Mouse (Mus musculus): ENCODE results near the gene Doc2a. TPM values are rescaled to one million over a fixed set of nuclear protein-coding genes. Genes with fewer than 3 reads are reported as not detected.
A peak's percentile ranks its signal among the peaks of the same experiment; 100 is the strongest.
"Not testable (repeated sequence)": the region's sequence is repeated elsewhere in the genome, so short reads cannot be mapped to it uniquely, and the experiment has no call there.

Gene Doc2a
- total and polyA plus RNA-seq, 3 experiments, result not detected

GRCm38 (mm10) chr7:126897390-126898101 lies 50.3 kb downstream of the Doc2a start:
- TF ChIP-seq EP300 (IDR thresholded peaks at IDR 0.05; ENCODE audit: insufficient read depth, low read depth, low read length) (peak; percentile 20; the same call in 1 of the 2 replicates), POLR2A (IDR thresholded peaks at IDR 0.05; ENCODE audit: insufficient read depth, low read depth, low read length) (peak; percentile 70), CTCF (IDR thresholded peaks at IDR 0.05) (no peak)
- Histone ChIP-seq H3K27ac (peak overlapping the region; percentile 97), H3K9ac (ENCODE audit: low read depth, low read length) (peak overlapping the region; percentile 91), H3K4me3 (peak overlapping the region; percentile 75), H3K36me3 (ENCODE audit: control insufficient read depth, insufficient read depth, low read length) (no peaks in the 10 kb centered on the region; the same call in none of the 2 replicates), H3K4me1 (ENCODE audit: control insufficient read depth, insufficient read depth, low read length) (peaks cover 8% of the 10 kb centered on the region), H3K79me2 (replicated peaks; ENCODE audit: control insufficient read depth, insufficient read depth, low read length) (no peaks in the 10 kb centered on the region), H3K27me3 (ENCODE audit: control insufficient read depth, insufficient read depth, low read length) (no peaks in the 10 kb centered on the region)
- intact Hi-C loops (cut with DNase I), result loop anchor here (1.0 to 5.0 kb wide), 4 partner anchors 12 to 130 kb away; partner anchors contain the start of genes Hirip3, Ino80e, Kctd13 and Maz
- 8% methylated on average over 16 of the region's 16 CpGs for WGBS
- peak; percentile 60 to 66 for DNase-seq

- 13% methylated on average over 37 of the region's 37 CpGs for WGBS
- no peaks in the 10 kb centered on the region for H3K27me3 ChIP-seq (ENCODE audit: control insufficient read depth, insufficient read depth, low read length)
- H3K79me2 ChIP-seq (replicated peaks; ENCODE audit: control insufficient read depth, insufficient read depth, low read length), result no peaks in the 10 kb centered on the region
- intact Hi-C loops (cut with DNase I), result loop anchor here (1.0 to 5.0 kb wide), 4 partner anchors 13 to 129 kb away; partner anchors contain the start of genes Hirip3, Ino80e, Kctd13 and Maz
- peaks cover 8% of the 10 kb centered on the region for H3K4me1 ChIP-seq (ENCODE audit: control insufficient read depth, insufficient read depth, low read length)
- TF ChIP-seq POLR2A (IDR thresholded peaks at IDR 0.05; ENCODE audit: insufficient read depth, low read depth, low read length) (peak; percentile 95), CTCF (IDR thresholded peaks at IDR 0.05) (no peak), EP300 (IDR thresholded peaks at IDR 0.05; ENCODE audit: insufficient read depth, low read depth, low read length) (0 out of 2 replicates have a peak, but pooled peaks have one; percentile 3)
- peak overlapping the region; percentile 97 for H3K27ac ChIP-seq
- peak overlapping the region; percentile 91 for H3K9ac ChIP-seq (ENCODE audit: low read depth, low read length)
- peak overlapping the region; percentile 75 for H3K4me3 ChIP-seq
- DNase-seq, result peak; percentile 97 to 98
- H3K36me3 ChIP-seq (ENCODE audit: control insufficient read depth, insufficient read depth, low read length), result no peaks in the 10 kb centered on the region; the same call in none of the 2 replicates
These were observed 51.1 kb downstream of the Doc2a start for GRCm38 (mm10) chr7:126898102-126898990.

- H3K4me3 ChIP-seq; H3K79me2 ChIP-seq (replicated peaks; ENCODE audit: control insufficient read depth, insufficient read depth, low read length); H3K27ac ChIP-seq; H3K27me3 ChIP-seq (ENCODE audit: control insufficient read depth, insufficient read depth, low read length); H3K4me1 ChIP-seq (ENCODE audit: control insufficient read depth, insufficient read depth, low read length); H3K36me3 ChIP-seq (ENCODE audit: control insufficient read depth, insufficient read depth, low read length); DNase-seq; H3K9ac ChIP-seq (ENCODE audit: low read depth, low read length): not testable (repeated sequence)
- intact Hi-C loops (cut with DNase I), result loop anchor here (5.0 kb wide), 2 partner anchors 37 to 128 kb away; partner anchors contain the start of genes Hirip3, Ino80e and Maz
- WGBS, result 97% methylated on average over 8 of the region's 9 CpGs
These were observed 52.6 kb downstream of the Doc2a start for GRCm38 (mm10) chr7:126899781-126900180.

Other genes starting within 250 kb of the Doc2a start
Only the 30 nearest of the 31 such genes appear.
- gene Nupr1, start 216.6 kb upstream of the Doc2a start, total RNA-seq (2021), result 1 to 10 TPM; 4.8 to 6.5 TPM
- 10.5 and 13.9 TPM in 2 replicates for gene Nupr1, start 216.6 kb upstream of the Doc2a start, polyA plus RNA-seq (2012; rRNA removed)
- gene Sgf29, start 198.1 kb upstream of the Doc2a start, total RNA-seq (2021), result 10 to 100 TPM; 21.6 to 23.4 TPM
- 23.7 and 25.5 TPM in 2 replicates for gene Sgf29, start 198.1 kb upstream of the Doc2a start, polyA plus RNA-seq (2012; rRNA removed)
- gene Sult1a1, start 171.0 kb upstream of the Doc2a start, total RNA-seq (2021), result 10 to 100 TPM; 34.1 to 34.3 TPM
- 53.6 and 56.6 TPM in 2 replicates for gene Sult1a1, start 171.0 kb upstream of the Doc2a start, polyA plus RNA-seq (2012; rRNA removed)
- 10 to 100 TPM; 49.7 to 63.7 TPM for gene Bola2, start 152.0 kb upstream of the Doc2a start, total RNA-seq (2021)
- 25.9 and 29.1 TPM in 2 replicates for gene Bola2, start 152.0 kb upstream of the Doc2a start, polyA plus RNA-seq (2012; rRNA removed)
- gene Slx1b, start 151.6 kb upstream of the Doc2a start, total RNA-seq (2021), result 1 to 10 TPM; 3.6 to 3.9 TPM
- gene Slx1b, start 151.6 kb upstream of the Doc2a start, polyA plus RNA-seq (2012; rRNA removed), result 7.8 and 10.3 TPM in 2 replicates
- 10 to 100 TPM in 1 of 2 experiments, 1 to 10 TPM in 1; 9.8 to 12.1 TPM for gene Coro1a, start 139.6 kb upstream of the Doc2a start, total RNA-seq (2021)
- gene Coro1a, start 139.6 kb upstream of the Doc2a start, polyA plus RNA-seq (2012; rRNA removed), result 22.2 and 33.7 TPM in 2 replicates
- gene Mapk3, start 87.8 kb upstream of the Doc2a start, total RNA-seq (2021), result 10 to 100 TPM; 45.9 to 53.1 TPM
- gene Mapk3, start 87.8 kb upstream of the Doc2a start, polyA plus RNA-seq (2012; rRNA removed), result 111 and 120 TPM in 2 replicates
- 1 to 10 TPM; 1.3 TPM for gene Gdpd3, start 81.1 kb upstream of the Doc2a start, total RNA-seq (2021)
- 4.3 and 75.7 TPM in 2 replicates for gene Gdpd3, start 81.1 kb upstream of the Doc2a start, polyA plus RNA-seq (2012; rRNA removed)
- 10 to 100 TPM; 60.2 to 89.9 TPM for gene Ypel3, start 70.5 kb upstream of the Doc2a start, total RNA-seq (2021)
- 115 and 144 TPM in 2 replicates for gene Ypel3, start 70.5 kb upstream of the Doc2a start, polyA plus RNA-seq (2012; rRNA removed)
- under 1 TPM; 0.44 to 0.66 TPM for gene Tbx6, start 65.9 kb upstream of the Doc2a start, total RNA-seq (2021)
- gene Tbx6, start 65.9 kb upstream of the Doc2a start, polyA plus RNA-seq (2012; rRNA removed), result 2.3 and 2.9 TPM in 2 replicates
- gene Ppp4c, start 54.9 kb upstream of the Doc2a start, total RNA-seq (2021), result 10 to 100 TPM; 31.8 to 31.9 TPM
- 65.6 and 99.5 TPM in 2 replicates for gene Ppp4c, start 54.9 kb upstream of the Doc2a start, polyA plus RNA-seq (2012; rRNA removed)
- 1 to 10 TPM; 7.4 to 8.8 TPM for gene Fam57b, start 49.7 kb upstream of the Doc2a start, total RNA-seq (2021)
- gene Fam57b, start 49.7 kb upstream of the Doc2a start, polyA plus RNA-seq (2012; rRNA removed), result 9.0 and 12.8 TPM in 2 replicates
- not detected for gene 4930451I11Rik, start 15.8 kb upstream of the Doc2a start, total RNA-seq (2021)
- gene 4930451I11Rik, start 15.8 kb upstream of the Doc2a start, polyA plus RNA-seq (2012; rRNA removed), result not detected in 2 replicates
- 1 to 10 TPM; 5.7 to 6.3 TPM for gene Hirip3, start 14.6 kb downstream of the Doc2a start, total RNA-seq (2021)
- gene Hirip3, start 14.6 kb downstream of the Doc2a start, polyA plus RNA-seq (2012; rRNA removed), result 3.6 and 4.4 TPM in 2 replicates
- gene Ino80e, start 15.0 kb downstream of the Doc2a start, total RNA-seq (2021), result 10 to 100 TPM; 16.8 to 18.3 TPM
- gene Ino80e, start 15.0 kb downstream of the Doc2a start, polyA plus RNA-seq (2012; rRNA removed), result 25.9 and 29.6 TPM in 2 replicates
- 10 to 100 TPM; 37.4 to 39.8 TPM for gene Taok2, start 37.3 kb downstream of the Doc2a start, total RNA-seq (2021)
- 43.1 and 44.7 TPM in 2 replicates for gene Taok2, start 37.3 kb downstream of the Doc2a start, polyA plus RNA-seq (2012; rRNA removed)
- gene Tmem219, start 75.5 kb downstream of the Doc2a start, total RNA-seq (2021), result 10 to 100 TPM in 1 of 2 experiments, 1 to 10 TPM in 1; 8.6 to 12.0 TPM
- 27.1 and 33.6 TPM in 2 replicates for gene Tmem219, start 75.5 kb downstream of the Doc2a start, polyA plus RNA-seq (2012; rRNA removed)
- gene Kctd13, start 81.5 kb downstream of the Doc2a start, total RNA-seq (2021), result 1 to 10 TPM; 6.7 TPM
- gene Kctd13, start 81.5 kb downstream of the Doc2a start, polyA plus RNA-seq (2012; rRNA removed), result 12.7 and 13.7 TPM in 2 replicates
- not detected for gene Asphd1, start 102.2 kb downstream of the Doc2a start, total RNA-seq (2021)
- 0.08 and 0.29 TPM in 2 replicates for gene Asphd1, start 102.2 kb downstream of the Doc2a start, polyA plus RNA-seq (2012; rRNA removed)
- gene Sez6l2, start 103.1 kb downstream of the Doc2a start, total RNA-seq (2021), result 1 to 10 TPM; 5.6 to 6.1 TPM
- 5.0 and 5.4 TPM in 2 replicates for gene Sez6l2, start 103.1 kb downstream of the Doc2a start, polyA plus RNA-seq (2012; rRNA removed)
- gene Cdipt, start 128.5 kb downstream of the Doc2a start, total RNA-seq (2021), result 10 to 100 TPM; 44.4 to 45.9 TPM
- 133 and 170 TPM in 2 replicates for gene Cdipt, start 128.5 kb downstream of the Doc2a start, polyA plus RNA-seq (2012; rRNA removed)
- under 1 TPM in 1 of 2 experiments, not detected in 1; 0.39 TPM for gene Cdiptos, start 128.7 kb downstream of the Doc2a start, total RNA-seq (2021)
- gene Cdiptos, start 128.7 kb downstream of the Doc2a start, polyA plus RNA-seq (2012; rRNA removed), result 2.0 and 2.5 TPM in 2 replicates
- gene Mvp, start 167.2 kb downstream of the Doc2a start, total RNA-seq (2021), result 10 to 100 TPM; 50.4 to 59.1 TPM
- 48.8 and 50.7 TPM in 2 replicates for gene Mvp, start 167.2 kb downstream of the Doc2a start, polyA plus RNA-seq (2012; rRNA removed)
- not detected for gene Pagr1b, start 169.1 kb downstream of the Doc2a start, total RNA-seq (2021)
- not detected in 2 replicates for gene Pagr1b, start 169.1 kb downstream of the Doc2a start, polyA plus RNA-seq (2012; rRNA removed)
- 10 to 100 TPM; 12.8 to 21.4 TPM for gene Pagr1a, start 169.9 kb downstream of the Doc2a start, total RNA-seq (2021)
- gene Pagr1a, start 169.9 kb downstream of the Doc2a start, polyA plus RNA-seq (2012; rRNA removed), result 3.6 and 4.3 TPM in 2 replicates
- 10 to 100 TPM; 15.9 to 25.8 TPM for gene Gm42742, start 173.7 kb downstream of the Doc2a start, total RNA-seq (2021)
- gene Gm42742, start 173.7 kb downstream of the Doc2a start, polyA plus RNA-seq (2012; rRNA removed), result 21.7 and 24.3 TPM in 2 replicates
- gene Prrt2, start 173.8 kb downstream of the Doc2a start, total RNA-seq (2021), result under 1 TPM; 0.63 to 0.77 TPM
- 5.7 and 8.0 TPM in 2 replicates for gene Prrt2, start 173.8 kb downstream of the Doc2a start, polyA plus RNA-seq (2012; rRNA removed)
- 10 to 100 TPM; 56.5 to 59.8 TPM for gene Maz, start 179.6 kb downstream of the Doc2a start, total RNA-seq (2021)
- gene Maz, start 179.6 kb downstream of the Doc2a start, polyA plus RNA-seq (2012; rRNA removed), result 53.7 and 57.1 TPM in 2 replicates
- under 1 TPM; 0.65 to 0.84 TPM for gene Kif22, start 195.1 kb downstream of the Doc2a start, total RNA-seq (2021)
- 0.39 and 0.59 TPM in 2 replicates for gene Kif22, start 195.1 kb downstream of the Doc2a start, polyA plus RNA-seq (2012; rRNA removed)
- not detected for gene Zg16, start 239.9 kb downstream of the Doc2a start, total RNA-seq (2021)
- gene Zg16, start 239.9 kb downstream of the Doc2a start, polyA plus RNA-seq (2012; rRNA removed), result not detected in 2 replicates